Mouse (Mus musculus) hindbrain, embryonic 16.5 days (tissue): Measurements from ENCODE around the gene Ttc24. TPM values are rescaled to one million over a fixed set of nuclear protein-coding genes. Genes with fewer than 3 reads are reported as not detected.

Experiments used
- ATAC-seq: fragments of 200-750 bp; cut with Nextera tagmentation; 2 replicates; pipeline ENCODE4 v1.8.0; 2017; ENCODE audit warnings: moderate TSS enrichment, moderate library complexity
- H3K27ac ChIP-seq: fragments of 300-500 bp; sonication (generic); 2 replicates; pipeline ENCODE4 v1.5.1; 2014; ENCODE audit warnings: low read depth, mild to moderate bottlenecking, control low read depth, low read length, moderate library complexity
- H3K27me3 ChIP-seq: fragments of 300-500 bp; sonication (generic); replicated peaks from 2 replicates; pipeline ENCODE4 v1.6.1; 2014; ENCODE audit warnings: low read length; ENCODE audit not compliant: control insufficient read depth, insufficient read depth
- H3K36me3 ChIP-seq: fragments of 300-500 bp; sonication (generic); 2 replicates; pipeline ENCODE4 v1.6.1; 2014; ENCODE audit warnings: mild to moderate bottlenecking, low read length, moderate library complexity, mixed read lengths; ENCODE audit not compliant: control insufficient read depth, insufficient read depth
- H3K4me1 ChIP-seq: fragments of 300-500 bp; sonication (generic); 2 replicates; pipeline ENCODE4 v1.6.1; 2014; ENCODE audit warnings: low read depth, low read length; ENCODE audit not compliant: control insufficient read depth, insufficient read depth
- H3K4me2 ChIP-seq: fragments of 300-500 bp; sonication (generic); 2 replicates; pipeline ENCODE4 v1.6.1; 2014; ENCODE audit warnings: mild to moderate bottlenecking, low read length, control low read depth, moderate library complexity
- H3K4me3 ChIP-seq: fragments of 300-500 bp; sonication (generic); 2 replicates; pipeline ENCODE4 v1.5.1; 2014; ENCODE audit warnings: mild to moderate bottlenecking, low read length, control low read depth, moderate library complexity
- H3K9ac ChIP-seq: fragments of 300-500 bp; sonication (generic); 2 replicates; pipeline ENCODE4 v1.6.1; 2014; ENCODE audit warnings: low read depth, mild to moderate bottlenecking, control low read depth, low read length, moderate library complexity
- H3K9me3 ChIP-seq: fragments of 300-500 bp; sonication (generic); 2 replicates; pipeline ENCODE4 v1.6.1; 2014; ENCODE audit warnings: mild to moderate bottlenecking, low read length, moderate library complexity; ENCODE audit not compliant: control insufficient read depth
- WGBS: fragments of 180-500 bp; shearing (Covaris S2); extraction: QIAGEN DNeasy Blood & Tissue Kit; methylation state at CpG from one replicate; pipeline ENCODE4 v1.1.7; 2014; 5-methylcytosine and 5-hydroxymethylcytosine counted together
- polyA plus RNA-seq: library from polyadenylated mRNA; unstranded; fragments of >200 nt; fragmentation: Nextera tagmentation; extraction: Ambion mirVana; gene quantifications from 2 replicates; pipeline ENCODE4 v1.2.1, GENCODE M21; 2015

The Ttc24 gene
- polyA plus RNA-seq, 1 experiment from 2014 or later, result not detected

GRCm38 (mm10) chr3:88102611-88103010 lies 24.5 kb upstream of the Ttc24 start:
- no peak overlapping the region for H3K4me2 ChIP-seq
- no peak overlapping the region for H3K27ac ChIP-seq
- no peak overlapping the region for H3K4me3 ChIP-seq
- H3K36me3 ChIP-seq, result no peaks in the 10 kb centered on the region; the same call in 1 of the 2 replicates
- WGBS, result 88% methylated on average over 6 of the region's 6 CpGs
- no peak for ATAC-seq
- no peak overlapping the region for H3K9ac ChIP-seq
- H3K27me3 ChIP-seq, result no peaks in the 10 kb centered on the region
- no peaks in the 10 kb centered on the region for H3K9me3 ChIP-seq
- H3K4me1 ChIP-seq, result no peaks in the 10 kb centered on the region

DNA sequence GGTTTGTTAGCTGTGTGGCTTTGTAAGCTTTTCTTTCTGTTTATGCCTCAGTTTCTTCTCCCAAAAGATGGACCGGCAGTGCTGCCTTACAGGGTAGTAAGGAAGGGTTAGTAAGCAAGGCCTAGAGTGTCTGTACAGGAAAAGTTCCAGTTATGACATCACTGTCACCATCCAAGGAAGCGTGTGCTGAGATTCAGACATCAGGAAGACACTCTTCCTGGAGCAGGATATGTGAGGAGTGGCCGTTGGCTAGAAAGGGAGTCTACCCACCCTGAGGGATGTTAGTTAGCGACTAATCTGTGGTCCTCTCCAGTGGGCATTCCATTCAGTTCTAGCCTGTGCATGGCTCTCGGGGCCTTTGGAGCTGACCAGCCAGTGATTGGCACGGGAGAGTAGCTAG lies 24.1 kb upstream of the Ttc24 start:
- ATAC-seq, result no peak
- 93% methylated on average over 6 of the region's 6 CpGs for WGBS
- no peak overlapping the region for H3K4me3 ChIP-seq

GRCm38 (mm10) chr3:88101736-88102135 lies 23.6 kb upstream of the Ttc24 start:
- Histone ChIP-seq H3K4me2 (no peak overlapping the region), H3K4me1 (no peaks in the 10 kb centered on the region), H3K4me3 (no peak overlapping the region), H3K27ac (no peak overlapping the region), H3K9ac (no peak overlapping the region), H3K27me3 (no peaks in the 10 kb centered on the region), H3K36me3 (no peaks in the 10 kb centered on the region; the same call in 1 of the 2 replicates), H3K9me3 (no peaks in the 10 kb centered on the region)
- no peak for ATAC-seq
- WGBS, result 94% methylated on average over 7 of the region's 7 CpGs

More for the DNA sequence above, 24.1 kb upstream of the Ttc24 start:
- Histone ChIP-seq H3K9ac (no peak overlapping the region), H3K4me2 (no peak overlapping the region), H3K36me3 (no peaks in the 10 kb centered on the region; the same call in 1 of the 2 replicates), H3K9me3 (no peaks in the 10 kb centered on the region), H3K27me3 (no peaks in the 10 kb centered on the region), H3K4me1 (no peaks in the 10 kb centered on the region), H3K27ac (no peak overlapping the region)

- Histone ChIP-seq H3K4me2 (no peak overlapping the region), H3K27ac (no peak overlapping the region), H3K27me3 (no peaks in the 10 kb centered on the region), H3K36me3 (no peaks in the 10 kb centered on the region), H3K4me1 (no peaks in the 10 kb centered on the region), H3K9ac (no peak overlapping the region), H3K9me3 (no peaks in the 10 kb centered on the region), H3K4me3 (no peak overlapping the region)
- no peak for ATAC-seq
- WGBS, result 73% methylated on average over 3 of the region's 3 CpGs
Observed at GRCm38 (mm10) chr3:88100251-88100650, 22.1 kb upstream of the Ttc24 start.

GRCm38 (mm10) chr3:88097666-88098065 lies 19.6 kb upstream of the Ttc24 start:
- Histone ChIP-seq H3K9ac (no peak overlapping the region), H3K36me3 (no peaks in the 10 kb centered on the region), H3K27me3 (no peaks in the 10 kb centered on the region), H3K27ac (no peak overlapping the region), H3K4me1 (no peaks in the 10 kb centered on the region), H3K4me3 (no peak overlapping the region), H3K9me3 (no peaks in the 10 kb centered on the region), H3K4me2 (no peak overlapping the region)
- ATAC-seq, result no peak
- WGBS, result 88% methylated on average over 6 of the region's 6 CpGs

GRCm38 (mm10) chr3:88094126-88094525 lies 16.0 kb upstream of the Ttc24 start:
- peak; percentile 42 for ATAC-seq
- no peak overlapping the region for H3K27ac ChIP-seq

DNA sequence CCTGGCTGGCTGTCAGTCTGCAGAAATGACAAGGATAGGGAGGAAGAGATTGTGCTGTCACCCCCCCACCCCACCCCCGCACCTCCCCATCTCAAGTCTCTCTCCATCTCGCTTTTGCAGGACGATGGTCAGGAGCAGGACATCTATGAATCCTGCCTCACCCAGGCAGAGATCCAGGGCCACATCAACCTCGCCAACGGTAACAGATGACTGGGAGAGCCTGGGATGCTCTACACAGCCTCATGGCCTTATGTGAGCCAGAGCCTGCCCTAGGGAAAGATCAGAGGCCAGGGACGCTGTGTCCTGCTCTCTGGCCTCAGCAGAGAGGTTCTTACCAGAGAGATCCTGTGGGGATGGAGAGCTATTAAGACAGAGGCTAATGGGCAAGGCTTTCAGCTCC lies 12.5 kb upstream of the Ttc24 start:
- no peaks in the 10 kb centered on the region for H3K9me3 ChIP-seq
- no peak overlapping the region for H3K27ac ChIP-seq
- H3K4me3 ChIP-seq, result no peak overlapping the region
- 97% methylated on average over 6 of the region's 6 CpGs for WGBS
- ATAC-seq, result no peak
- H3K27me3 ChIP-seq, result no peaks in the 10 kb centered on the region
- no peak overlapping the region for H3K4me2 ChIP-seq
- H3K36me3 ChIP-seq, result no peaks in the 10 kb centered on the region
- H3K9ac ChIP-seq, result no peak overlapping the region
- no peaks in the 10 kb centered on the region for H3K4me1 ChIP-seq

More at GRCm38 (mm10) chr3:88094126-88094525, 16.0 kb upstream of the Ttc24 start:
- H3K27me3 ChIP-seq, result no peaks in the 10 kb centered on the region
- H3K9ac ChIP-seq, result no peak overlapping the region
- 66% methylated on average over 5 of the region's 5 CpGs for WGBS
- H3K36me3 ChIP-seq, result no peaks in the 10 kb centered on the region
- no peak overlapping the region for H3K4me2 ChIP-seq
- H3K4me1 ChIP-seq, result no peaks in the 10 kb centered on the region
- no peak overlapping the region for H3K4me3 ChIP-seq
- no peaks in the 10 kb centered on the region for H3K9me3 ChIP-seq

GRCm38 (mm10) chr3:88090106-88090505 lies 12.0 kb upstream of the Ttc24 start:
- Histone ChIP-seq H3K27me3 (no peaks in the 10 kb centered on the region), H3K9me3 (no peaks in the 10 kb centered on the region), H3K36me3 (no peaks in the 10 kb centered on the region), H3K9ac (no peak overlapping the region), H3K27ac (no peak overlapping the region), H3K4me1 (no peaks in the 10 kb centered on the region), H3K4me3 (no peak overlapping the region), H3K4me2 (no peak overlapping the region)
- WGBS, result 94% methylated on average over 7 of the region's 7 CpGs
- no peak for ATAC-seq

DNA sequence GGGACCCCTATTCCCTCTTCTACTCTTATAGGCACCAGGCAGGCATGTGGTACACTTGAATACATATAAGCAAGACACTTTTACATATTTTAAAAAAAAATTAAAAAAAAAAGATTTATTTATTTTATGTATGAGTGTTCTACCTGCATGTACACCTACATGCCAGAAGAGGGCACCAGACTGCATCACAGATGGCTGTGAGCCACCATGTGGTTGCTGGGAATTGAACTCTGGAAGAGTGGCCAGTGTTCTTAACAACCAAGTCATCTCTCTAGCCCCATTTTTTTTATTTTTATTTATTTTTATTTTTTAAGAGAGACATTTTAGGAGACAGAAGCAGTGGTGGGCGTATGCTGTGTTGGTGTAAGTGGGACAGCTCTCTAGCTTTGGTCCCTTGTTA lies 9.6 kb upstream of the Ttc24 start:
- Histone ChIP-seq H3K9ac (no peak overlapping the region), H3K27ac (no peak overlapping the region), H3K4me2 (no peak overlapping the region), H3K27me3 (no peaks in the 10 kb centered on the region), H3K9me3 (no peaks in the 10 kb centered on the region), H3K4me3 (no peak overlapping the region), H3K36me3 (no peaks in the 10 kb centered on the region), H3K4me1 (peaks cover under 1% of the 10 kb centered on the region; the same call in 1 of the 2 replicates)
- WGBS, result 71% methylated on average over 1 of the region's 1 CpGs
- ATAC-seq, result no peak

GRCm38 (mm10) chr3:88085459-88085858 lies 7.4 kb upstream of the Ttc24 start:
- no peak for ATAC-seq
- H3K27me3 ChIP-seq, result no peaks in the 10 kb centered on the region
- WGBS, result 97% methylated on average over 5 of the region's 9 CpGs
- no peaks in the 10 kb centered on the region for H3K9me3 ChIP-seq
- no peak overlapping the region for H3K27ac ChIP-seq
- no peaks in the 10 kb centered on the region for H3K36me3 ChIP-seq
- H3K4me1 ChIP-seq, result peaks cover 8% of the 10 kb centered on the region
- H3K4me2 ChIP-seq, result no peak overlapping the region
- no peak overlapping the region for H3K4me3 ChIP-seq
- no peak overlapping the region for H3K9ac ChIP-seq
